Mouse (Mus musculus) lung, postnatal 25 days (tissue): ENCODE results near the gene Slc22a28.
A peak's percentile ranks its signal among the peaks of the same experiment; 100 is the strongest.
"Not testable (repeated sequence)": the region's sequence is repeated elsewhere in the genome, so short reads cannot be mapped to it uniquely, and the experiment has no call there.

Experiments used
- DNase-seq: peaks from one replicate; pipeline ENCODE4 v3.0.0; 2022; ENCODE audit warnings: low spot score

Gene Slc22a28

DNA sequence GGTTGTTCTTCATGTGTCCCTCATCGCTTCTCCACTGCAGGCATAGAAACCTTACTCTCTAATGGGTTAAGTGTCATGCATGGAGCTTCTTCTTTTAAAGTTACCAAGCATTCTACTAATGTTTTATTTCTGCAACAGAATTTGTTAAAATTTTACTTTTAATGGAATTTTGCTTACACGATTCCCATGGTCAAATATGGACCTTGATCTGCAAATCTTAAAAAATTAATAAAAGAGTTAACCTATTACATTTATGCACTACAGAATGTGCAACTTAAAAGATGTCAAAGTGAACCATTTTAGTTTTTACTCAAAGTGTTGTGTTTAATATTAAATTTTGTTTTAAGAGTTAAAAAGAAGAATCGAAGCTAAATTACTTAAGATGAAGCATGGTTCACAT, at the start of gene Slc22a28:
Gene Slc22a28, minus strand, starts transcription at position 102 of the 400 bp plus-strand sequence.
- not testable (repeated sequence) for DNase-seq

DNA sequence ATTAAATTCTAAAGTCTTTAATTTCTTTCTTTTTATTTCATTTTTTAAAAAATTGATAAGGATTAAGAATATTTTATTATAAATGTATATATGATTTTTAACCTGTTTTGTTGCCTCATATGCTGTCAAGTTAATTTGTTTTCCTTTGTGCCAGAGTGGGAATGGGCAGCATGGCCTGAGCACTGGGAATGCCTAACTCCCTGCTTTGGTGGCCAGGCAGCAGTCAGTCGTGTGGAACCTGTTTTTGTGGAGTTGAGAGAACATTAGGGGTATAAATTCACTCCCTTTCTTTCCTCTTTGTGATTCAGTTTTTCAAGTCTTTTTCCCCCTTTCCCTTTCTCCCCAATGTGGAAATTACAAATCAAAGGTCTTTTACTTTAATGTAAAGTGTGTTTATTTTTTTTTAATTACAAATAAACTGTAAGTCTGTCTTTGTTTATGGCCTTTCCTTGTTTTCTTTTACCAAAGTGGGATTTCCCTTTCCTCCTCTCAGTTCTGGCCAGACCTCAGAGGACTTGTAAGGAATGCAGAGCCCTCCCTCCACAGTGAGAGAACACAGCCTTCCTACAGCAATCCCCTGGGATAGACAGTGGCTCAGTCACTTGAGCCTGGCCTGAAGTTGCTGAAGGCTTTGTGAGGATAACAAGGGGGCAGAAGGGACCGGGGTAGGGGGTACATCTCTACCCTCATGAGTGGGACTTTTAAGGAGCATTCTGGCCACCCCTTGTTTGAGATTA, 17.2 kb upstream of the Slc22a28 start:
- DNase-seq = no peak

DNA sequence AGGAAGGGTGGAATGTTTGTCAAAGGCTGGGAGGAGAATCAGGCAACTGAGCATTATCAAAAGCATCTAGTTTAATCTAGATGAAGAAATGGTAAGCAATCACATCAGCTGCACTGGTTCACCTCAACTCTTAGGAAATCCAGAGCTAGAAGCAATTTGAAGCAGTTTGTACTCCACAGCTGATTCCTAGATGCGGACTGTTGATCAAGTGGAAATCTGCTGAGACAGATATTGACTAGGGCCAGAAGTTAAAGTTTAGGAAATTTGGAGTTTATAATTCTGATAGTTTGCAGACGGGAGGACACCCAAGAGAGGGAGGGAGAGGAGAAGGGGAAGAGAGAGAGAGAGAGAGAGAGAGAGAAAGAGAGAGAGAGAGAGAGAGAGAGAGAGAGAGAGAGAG, 10.9 kb upstream of the Slc22a28 start:
- DNase-seq = not testable (repeated sequence)

- not testable (repeated sequence) for DNase-seq
Observed at GRCm38 (mm10) chr19:8134127-8134841, 2.5 kb upstream of the Slc22a28 start.

DNA sequence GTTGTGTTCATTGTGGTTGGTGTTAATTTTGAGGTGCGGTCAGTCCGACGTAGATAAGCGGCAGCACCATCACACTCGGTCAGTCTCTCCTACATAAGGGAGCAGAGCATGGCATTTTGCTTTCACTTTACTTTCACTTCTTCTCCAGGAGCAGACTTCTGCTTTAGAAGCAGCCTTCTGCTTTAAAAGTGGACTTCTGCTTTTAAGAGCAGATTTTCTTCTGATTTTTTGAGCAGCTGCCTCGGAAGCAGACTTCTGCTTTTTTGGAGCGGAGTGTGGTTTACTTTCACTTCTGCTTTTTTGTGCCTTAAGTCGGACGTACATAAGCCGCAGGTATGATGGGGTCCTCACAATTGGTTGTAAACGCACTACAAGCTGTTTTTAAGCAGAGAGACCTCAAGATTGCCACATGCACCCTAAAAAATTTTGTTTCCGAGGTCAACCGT, 111.9 kb downstream of the Slc22a28 start:
- peak; percentile 69 for DNase-seq

DNA sequence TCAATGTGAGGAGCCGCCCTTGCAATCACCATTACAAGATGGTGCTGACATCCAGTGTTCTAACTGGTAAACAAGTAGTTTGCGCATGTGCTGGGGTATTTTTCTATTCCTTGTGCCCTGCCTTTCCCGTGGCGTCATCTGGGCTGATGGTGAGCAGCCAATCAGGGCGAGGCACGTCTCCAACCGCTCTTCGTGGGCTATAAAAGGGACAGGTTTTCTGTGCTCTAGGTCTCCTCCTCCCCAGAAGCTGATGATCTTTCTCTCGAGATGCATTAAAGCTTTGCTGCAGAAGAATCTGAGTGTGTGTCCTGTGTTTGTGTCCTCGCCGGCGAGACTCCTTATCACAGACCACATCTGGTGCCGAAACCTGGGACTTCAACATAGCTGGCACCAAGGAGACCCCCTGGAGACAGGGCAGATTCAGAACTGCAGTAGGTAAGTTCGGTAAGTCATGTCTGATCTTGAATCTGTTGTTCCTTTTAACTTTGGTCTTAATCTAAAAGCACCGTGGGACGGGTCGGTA, 112.4 kb downstream of the Slc22a28 start:
- peak; percentile 1 for DNase-seq

DNA sequence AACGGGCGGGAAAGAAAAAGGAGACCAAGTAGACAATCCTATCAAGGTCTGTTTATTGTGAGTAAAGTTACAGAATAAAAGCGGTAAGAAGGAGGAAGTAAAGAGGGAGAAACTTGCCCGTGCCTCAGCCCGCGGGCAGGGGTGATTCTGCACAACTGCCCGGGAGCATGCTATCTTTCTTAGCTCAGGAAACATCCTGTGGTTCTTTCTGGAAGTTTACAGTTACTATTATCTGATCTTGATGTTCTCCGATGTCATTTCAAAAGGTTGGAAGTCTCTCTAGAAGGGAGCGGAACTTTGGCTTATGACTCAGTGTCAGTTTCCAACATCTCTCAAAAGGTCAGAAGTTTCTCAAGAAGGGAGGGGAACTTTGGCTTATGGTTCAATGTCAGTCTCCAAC, 113.2 kb downstream of the Slc22a28 start:
- not testable (repeated sequence) for DNase-seq
